Mouse (Mus musculus) ES-Bruce4 (cell line): ENCODE results near the gene Tiam1.

Source experiments
- CTCF ChIP-seq: IDR thresholded peaks from one replicate; pipeline ENCODE4 v1.8.1; 2011; ENCODE audit warnings: low read depth, low read length
- EP300 ChIP-seq: IDR thresholded peaks from 2 replicates; pipeline ENCODE4 v1.6.1; 2011; ENCODE audit warnings: low read depth, low read length; ENCODE audit not compliant: insufficient read depth
- POLR2A ChIP-seq: IDR thresholded peaks from one replicate; pipeline ENCODE4 v1.8.1; 2011; ENCODE audit warnings: low read length; ENCODE audit not compliant: insufficient read depth

DNA sequence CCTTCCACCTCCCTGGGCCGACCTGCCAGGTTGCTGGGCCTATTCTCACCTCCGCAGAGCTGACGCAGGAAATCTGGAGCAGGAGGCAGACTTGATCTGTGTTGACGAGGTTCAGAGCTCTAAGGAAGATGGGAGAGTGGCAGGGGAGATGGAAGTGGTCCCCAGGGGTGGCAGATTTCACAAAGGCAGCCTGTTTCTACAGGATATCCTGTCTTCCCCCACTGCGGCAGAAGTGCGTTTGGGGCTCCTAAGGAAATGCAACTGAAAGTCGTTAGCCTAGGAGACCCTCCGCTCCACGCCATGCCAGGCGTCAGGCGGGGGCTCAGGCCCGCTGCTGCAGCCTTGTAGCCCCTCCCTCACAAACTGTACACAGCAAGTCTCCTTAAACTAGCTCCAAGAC is 5.4 kb downstream of the Tiam1 start:
- no peak for TF ChIP-seq CTCF
- no peak for TF ChIP-seq EP300
- TF ChIP-seq POLR2A = no peak
